Mouse (Mus musculus): ENCODE measurements around the gene Ubr2. TPM values are rescaled to one million over a fixed set of nuclear protein-coding genes. Genes with fewer than 3 reads are reported as not detected.

Gene Ubr2
- polyA plus RNA-seq, 1 experiment from 2014 or later, result 7.0 TPM

DNA sequence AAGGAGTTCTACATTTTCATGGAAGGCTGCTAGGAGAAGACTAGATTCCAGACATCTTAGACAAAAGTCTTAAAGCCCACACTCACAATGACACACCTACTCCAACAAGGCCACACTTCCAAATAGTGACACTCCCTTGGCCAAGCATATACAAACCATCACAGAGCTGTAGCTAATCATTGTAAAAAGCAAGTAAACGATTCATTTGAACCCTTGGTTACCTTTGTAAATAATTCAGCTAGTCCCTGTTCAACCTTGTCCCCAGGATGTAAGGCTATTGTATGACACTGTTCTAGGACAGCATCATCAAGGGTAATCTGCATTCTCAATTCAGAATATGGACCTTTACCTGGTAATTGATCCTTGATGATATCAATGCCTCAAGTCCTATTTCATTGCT is 14.4 kb upstream of the Ubr2 start:
- WGBS (ENCODE audit: insufficient replicate concordance), result 62% methylated on average over 1 of the region's 1 CpGs
- no peaks in the 10 kb centered on the region for H3K9me3 ChIP-seq (replicated peaks)
- ATAC-seq (ENCODE audit: low read depth) (no peak), DNase-seq (no peak)
- H3K4me2 ChIP-seq, result no peak overlapping the region
- H3K4me1 ChIP-seq (replicated peaks), result no peaks in the 10 kb centered on the region
- H3K4me3 ChIP-seq (replicated peaks), result no peak overlapping the region
- 0 out of 2 replicates have a peak, but pooled peaks cover 5% of the 10 kb centered on the region for H3K27me3 ChIP-seq
- H3K27ac ChIP-seq, result no peak overlapping the region
- H3K9ac ChIP-seq, result no peak overlapping the region
- H3K36me3 ChIP-seq, result no peaks in the 10 kb centered on the region

DNA sequence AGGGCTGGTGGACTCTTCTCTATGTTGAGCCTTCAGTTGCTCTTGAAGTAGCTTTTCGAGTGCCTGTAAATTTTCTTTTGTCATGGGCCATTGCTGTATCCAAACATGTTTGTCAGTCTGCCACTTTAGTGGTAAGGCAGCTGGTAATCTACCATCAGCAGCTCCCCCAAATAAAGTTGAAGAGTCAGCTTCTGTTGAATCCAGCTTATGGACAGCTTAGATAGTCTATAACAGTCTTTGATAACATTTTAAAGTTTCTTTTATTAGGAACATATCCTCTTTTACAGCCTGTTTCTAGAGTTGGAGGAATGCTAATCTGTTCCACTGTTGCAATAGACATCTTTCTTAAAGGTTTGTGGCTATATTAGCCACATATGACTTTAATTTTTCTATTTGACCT is 13.0 kb upstream of the Ubr2 start:
- no peaks in the 10 kb centered on the region for H3K4me1 ChIP-seq (replicated peaks)
- H3K4me2 ChIP-seq, result no peak overlapping the region
- H3K36me3 ChIP-seq, result no peaks in the 10 kb centered on the region
- no peaks in the 10 kb centered on the region for H3K9me3 ChIP-seq (replicated peaks)
- H3K27ac ChIP-seq, result no peak overlapping the region
- DNase-seq (no peak), ATAC-seq (ENCODE audit: low read depth) (no peak)
- H3K9ac ChIP-seq, result no peak overlapping the region
- no peak overlapping the region for H3K4me3 ChIP-seq (replicated peaks)
- 38% methylated on average over 1 of the region's 1 CpGs for WGBS (ENCODE audit: insufficient replicate concordance)
- 0 out of 2 replicates have a peak, but pooled peaks cover 5% of the 10 kb centered on the region for H3K27me3 ChIP-seq

DNA sequence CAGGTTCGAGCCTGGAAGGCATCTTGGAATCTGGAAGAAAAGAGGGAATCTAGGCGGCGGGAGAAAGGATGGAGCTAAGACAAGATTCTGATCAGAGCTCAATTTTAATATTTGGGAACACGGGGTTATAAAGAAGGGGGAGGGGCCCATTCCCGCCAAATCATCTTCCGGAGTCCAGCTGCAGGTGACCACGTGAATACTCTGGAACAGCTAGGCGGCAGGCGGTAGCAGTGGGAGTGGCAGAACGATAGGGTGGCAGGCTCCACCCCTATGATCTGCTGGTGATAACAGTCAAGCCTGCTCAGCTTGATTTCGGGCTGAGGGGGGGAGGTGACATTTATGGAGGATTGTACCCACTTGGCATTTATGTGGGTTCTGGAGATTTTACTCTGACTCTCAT is 2.5 kb upstream of the Ubr2 start:
- Histone ChIP-seq H3K27me3 (peaks cover 7% of the 10 kb centered on the region; the same call in 1 of the 2 replicates), H3K4me1 (replicated peaks) (peaks cover 27% of the 10 kb centered on the region), H3K36me3 (no peaks in the 10 kb centered on the region; the same call in 1 of the 2 replicates), H3K27ac (no peak overlapping the region), H3K4me3 (replicated peaks) (no peak overlapping the region), H3K9me3 (replicated peaks) (no peaks in the 10 kb centered on the region), H3K4me2 (no peak overlapping the region), H3K9ac (no peak overlapping the region)
- WGBS (ENCODE audit: insufficient replicate concordance), result 38% methylated on average over 11 of the region's 11 CpGs
- DNase-seq (no peak), ATAC-seq (ENCODE audit: low read depth) (no peak)

DNA sequence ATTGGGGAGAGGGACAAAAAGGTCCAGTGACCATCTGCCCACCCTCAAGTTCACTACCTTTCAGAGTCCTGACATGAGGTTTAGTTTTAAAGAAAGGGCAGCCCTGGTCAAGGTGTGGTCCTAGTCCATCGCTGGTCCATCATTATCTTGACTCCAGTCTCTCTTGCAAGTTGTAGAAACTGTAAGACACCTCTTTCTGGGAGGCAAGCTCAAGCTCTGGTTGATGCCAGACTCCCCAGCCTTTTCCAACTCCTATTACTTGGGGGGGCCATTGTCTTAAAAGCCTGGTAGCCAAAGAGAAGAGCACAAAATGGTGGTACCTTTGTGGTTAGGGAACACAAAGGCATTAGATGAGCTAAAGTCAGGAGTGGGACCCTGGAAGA is 1.3 kb upstream of the Ubr2 start:
- Histone ChIP-seq H3K4me2 (no peak overlapping the region), H3K4me3 (replicated peaks) (no peak overlapping the region), H3K9me3 (replicated peaks) (no peaks in the 10 kb centered on the region), H3K27ac (no peak overlapping the region), H3K4me1 (replicated peaks) (peaks cover 36% of the 10 kb centered on the region), H3K36me3 (peaks cover 7% of the 10 kb centered on the region), H3K9ac (no peak overlapping the region), H3K27me3 (peaks cover 7% of the 10 kb centered on the region; the same call in 1 of the 2 replicates)
- ATAC-seq (ENCODE audit: low read depth), result no peak
- no peak for DNase-seq
- WGBS (ENCODE audit: insufficient replicate concordance), result 80% methylated on average over 1 of the region's 1 CpGs

DNA sequence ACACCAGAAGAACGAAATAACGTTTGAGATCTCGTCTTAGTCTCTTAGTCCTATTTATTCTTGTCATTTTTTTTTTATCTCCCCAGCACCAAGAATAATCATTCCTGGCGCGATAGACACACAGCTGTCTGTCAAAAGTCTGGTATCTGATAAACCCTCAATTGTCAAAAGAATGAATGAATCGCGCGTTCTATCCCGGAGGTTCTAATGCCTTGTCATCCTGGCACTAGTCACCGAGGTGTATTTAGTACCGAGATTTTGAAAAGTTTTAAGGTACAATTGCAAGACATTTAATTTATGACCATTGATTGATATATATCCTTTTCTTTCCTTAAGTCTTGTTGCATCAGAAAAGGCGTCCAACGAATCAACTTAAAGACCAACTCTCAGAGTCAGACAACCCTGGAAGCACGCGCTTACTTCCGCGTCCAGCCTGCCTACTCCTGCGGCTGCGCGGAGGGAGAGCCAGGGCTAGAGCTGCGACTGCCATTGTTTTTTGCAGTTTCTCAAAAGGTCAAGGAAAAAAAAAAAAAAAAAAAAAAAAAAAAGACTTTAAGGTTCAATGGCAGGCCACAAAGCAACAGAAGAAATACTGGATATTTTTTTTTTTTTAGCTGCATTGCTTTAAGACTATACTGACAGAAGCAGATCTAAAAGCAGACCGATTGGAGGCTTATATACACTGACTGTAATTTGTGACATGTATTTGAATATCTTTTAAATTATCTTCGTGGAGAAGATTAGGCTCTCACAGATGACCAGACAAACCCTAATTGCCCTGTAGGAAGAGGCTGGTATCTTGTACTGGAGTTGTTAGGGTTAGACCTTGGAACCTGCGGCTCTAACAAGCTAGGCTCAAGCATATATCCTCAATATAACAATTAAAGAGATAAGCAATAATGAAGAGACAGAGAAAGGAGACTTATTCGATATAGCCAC is 635 bp upstream of the Ubr2 start:
- peak overlapping the region; percentile 81 for H3K4me2 ChIP-seq
- H3K9ac ChIP-seq, result peak overlapping the region; percentile 98
- peaks cover 43% of the 10 kb centered on the region for H3K4me1 ChIP-seq (replicated peaks)
- H3K36me3 ChIP-seq, result peaks cover 14% of the 10 kb centered on the region
- H3K9me3 ChIP-seq (replicated peaks), result no peaks in the 10 kb centered on the region
- peaks cover 7% of the 10 kb centered on the region; the same call in 1 of the 2 replicates for H3K27me3 ChIP-seq
- peak; percentile 65 for DNase-seq
- ATAC-seq (ENCODE audit: low read depth), result peak; percentile 48
- peak overlapping the region; percentile 97 for H3K4me3 ChIP-seq (replicated peaks)
- 11% methylated on average over 25 of the region's 25 CpGs for WGBS (ENCODE audit: insufficient replicate concordance)
- H3K27ac ChIP-seq, result peak overlapping the region; percentile 94

DNA sequence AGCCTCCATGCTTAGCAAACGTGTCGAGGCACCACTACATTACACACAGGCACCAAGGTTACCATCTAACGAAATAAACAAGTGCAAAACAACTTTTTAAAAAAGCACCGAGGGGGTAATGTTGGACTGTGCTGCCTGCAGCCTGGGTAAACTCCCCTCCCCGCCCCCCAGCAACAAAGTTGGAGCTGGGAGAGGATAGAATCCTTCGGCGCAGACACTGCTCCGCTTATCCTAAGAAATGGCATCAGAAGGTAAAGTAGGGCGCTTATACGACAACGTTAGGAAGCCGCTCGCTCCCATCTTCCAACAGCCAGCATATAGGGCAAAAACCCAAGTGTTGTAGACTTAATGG is 834 bp downstream of the Ubr2 start:
- ATAC-seq (ENCODE audit: low read depth) (0 out of 2 replicates have a peak, but pooled peaks have one; percentile 5), DNase-seq (no peak)
- Histone ChIP-seq H3K27ac (peak overlapping the region; percentile 94), H3K27me3 (peaks cover 4% of the 10 kb centered on the region; the same call in 1 of the 2 replicates), H3K36me3 (peaks cover 19% of the 10 kb centered on the region), H3K9me3 (replicated peaks) (no peaks in the 10 kb centered on the region), H3K9ac (peak overlapping the region; percentile 98), H3K4me3 (replicated peaks) (peak overlapping the region; percentile 97), H3K4me2 (peak overlapping the region; percentile 81), H3K4me1 (replicated peaks) (peaks cover 50% of the 10 kb centered on the region)
- WGBS (ENCODE audit: insufficient replicate concordance), result 1% methylated on average over 13 of the region's 13 CpGs

DNA sequence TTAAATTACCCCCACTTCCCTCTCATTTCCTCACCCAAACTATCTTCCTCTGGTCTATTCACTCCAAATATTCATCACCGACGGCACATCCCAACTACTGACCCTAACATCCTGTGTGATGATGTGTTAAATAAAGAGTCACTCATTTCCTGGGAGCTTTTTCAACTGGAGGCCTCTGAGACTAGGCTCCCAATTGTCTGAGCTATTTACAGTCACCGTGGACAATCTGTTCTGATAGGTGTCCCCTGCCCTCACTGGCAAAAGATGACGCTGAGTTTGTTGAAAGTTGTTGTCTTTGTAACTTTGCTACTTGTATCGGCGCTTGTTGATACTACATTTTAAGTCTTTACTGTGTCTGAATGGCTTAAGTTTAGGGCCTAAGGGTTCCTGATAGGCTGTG is 1.3 kb downstream of the Ubr2 start:
- WGBS (ENCODE audit: insufficient replicate concordance), result 6% methylated on average over 6 of the region's 6 CpGs
- H3K9me3 ChIP-seq (replicated peaks), result no peaks in the 10 kb centered on the region
- ATAC-seq (ENCODE audit: low read depth) (no peak), DNase-seq (no peak)
- H3K9ac ChIP-seq, result peak overlapping the region; percentile 98
- peaks cover 24% of the 10 kb centered on the region for H3K36me3 ChIP-seq
- H3K4me2 ChIP-seq, result peak overlapping the region; percentile 81
- H3K27ac ChIP-seq, result peak overlapping the region; percentile 94
- peaks cover 50% of the 10 kb centered on the region for H3K4me1 ChIP-seq (replicated peaks)
- peak overlapping the region; percentile 97 for H3K4me3 ChIP-seq (replicated peaks)
- peaks cover 4% of the 10 kb centered on the region; the same call in 1 of the 2 replicates for H3K27me3 ChIP-seq

DNA sequence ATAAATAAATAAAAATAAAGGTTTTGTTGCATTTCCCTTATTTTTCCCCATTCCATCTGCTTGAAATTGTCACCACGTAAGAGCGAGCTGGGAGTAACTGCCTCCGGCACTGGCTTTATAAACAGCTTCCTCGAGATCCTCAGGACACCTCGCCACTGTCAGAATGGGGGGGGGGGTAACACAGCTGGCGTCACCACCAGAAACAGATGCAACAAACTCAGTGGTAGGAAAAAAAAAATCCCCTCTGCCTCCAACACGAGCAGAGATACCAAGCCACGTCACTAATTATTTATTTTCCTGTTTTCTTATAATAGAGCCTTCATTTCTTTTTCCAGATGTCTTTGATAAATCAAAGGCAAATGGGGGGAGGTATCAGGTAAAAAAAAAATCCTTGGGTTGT is 1.9 kb downstream of the Ubr2 start:
- H3K9ac ChIP-seq, result peak overlapping the region; percentile 98
- DNase-seq (no peak), ATAC-seq (ENCODE audit: low read depth) (no peak)
- H3K27ac ChIP-seq, result peak overlapping the region; percentile 94
- no peaks in the 10 kb centered on the region for H3K9me3 ChIP-seq (replicated peaks)
- H3K27me3 ChIP-seq, result peaks cover 2% of the 10 kb centered on the region; the same call in 1 of the 2 replicates
- peak overlapping the region; percentile 81 for H3K4me2 ChIP-seq
- H3K36me3 ChIP-seq, result peaks cover 25% of the 10 kb centered on the region
- peaks cover 50% of the 10 kb centered on the region for H3K4me1 ChIP-seq (replicated peaks)
- WGBS (ENCODE audit: insufficient replicate concordance), result 52% methylated on average over 8 of the region's 8 CpGs
- peak overlapping the region; percentile 97 for H3K4me3 ChIP-seq (replicated peaks)

DNA sequence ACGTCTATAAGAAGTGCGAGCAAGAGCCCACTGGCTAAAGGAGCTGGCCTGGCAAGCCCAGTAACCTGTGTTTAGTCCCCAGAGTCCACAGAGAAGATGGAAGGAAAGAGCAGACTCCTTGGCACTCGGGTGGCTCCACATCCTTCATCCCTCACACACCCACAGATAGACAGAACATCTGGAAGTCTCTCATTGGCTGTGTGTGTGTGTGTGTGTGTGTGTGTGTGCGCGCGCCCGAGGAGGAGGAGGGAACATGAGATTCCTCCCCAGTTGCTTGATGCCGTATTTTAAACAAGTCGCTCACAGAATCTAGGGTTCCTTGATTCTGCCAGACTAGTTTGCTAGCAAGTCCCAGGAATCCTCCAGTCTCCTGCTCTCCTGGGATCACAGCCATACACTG is 3.6 kb downstream of the Ubr2 start:
- 81% methylated on average over 9 of the region's 9 CpGs for WGBS (ENCODE audit: insufficient replicate concordance)
- no peak overlapping the region for H3K4me2 ChIP-seq
- H3K36me3 ChIP-seq, result peaks cover 25% of the 10 kb centered on the region
- no peaks in the 10 kb centered on the region for H3K27me3 ChIP-seq
- no peaks in the 10 kb centered on the region for H3K9me3 ChIP-seq (replicated peaks)
- no peak for ATAC-seq (ENCODE audit: low read depth)
- H3K27ac ChIP-seq, result no peak overlapping the region
- no peak overlapping the region for H3K9ac ChIP-seq
- no peak overlapping the region for H3K4me3 ChIP-seq (replicated peaks)
- DNase-seq, result no peak
- H3K4me1 ChIP-seq (replicated peaks), result peaks cover 52% of the 10 kb centered on the region

DNA sequence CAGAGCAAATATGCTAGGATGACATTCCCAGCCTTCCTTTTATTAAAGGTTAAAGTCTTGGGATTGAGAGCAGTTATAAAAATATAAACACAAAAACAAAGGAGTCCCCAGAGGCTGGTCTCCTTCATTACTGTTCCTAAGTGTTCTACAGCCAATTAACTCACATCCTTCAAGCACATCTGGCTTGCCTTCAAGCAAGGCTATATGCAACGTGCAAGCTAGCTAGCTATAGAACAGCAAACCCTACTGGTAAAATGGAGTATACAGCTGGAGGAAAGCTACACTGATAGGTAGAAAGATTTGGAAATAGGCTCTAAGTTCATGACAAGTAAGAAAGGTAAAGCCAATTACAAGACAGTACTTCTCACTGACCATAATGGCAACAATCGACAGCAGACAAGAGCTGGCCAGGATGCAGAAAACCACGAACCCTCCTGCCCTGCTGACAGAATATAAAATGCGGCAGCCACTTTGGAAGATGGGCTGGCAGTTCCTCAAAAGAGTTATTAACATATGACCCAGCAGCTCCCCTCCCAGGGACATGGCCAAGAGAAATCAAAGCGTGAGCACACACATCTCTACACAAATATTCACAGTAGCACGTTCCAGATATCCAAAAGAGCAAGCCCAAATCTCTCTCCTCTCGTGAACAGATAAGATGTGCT is 4.5 kb downstream of the Ubr2 start:
- H3K4me1 ChIP-seq (replicated peaks), result peaks cover 45% of the 10 kb centered on the region
- DNase-seq, result no peak

DNA sequence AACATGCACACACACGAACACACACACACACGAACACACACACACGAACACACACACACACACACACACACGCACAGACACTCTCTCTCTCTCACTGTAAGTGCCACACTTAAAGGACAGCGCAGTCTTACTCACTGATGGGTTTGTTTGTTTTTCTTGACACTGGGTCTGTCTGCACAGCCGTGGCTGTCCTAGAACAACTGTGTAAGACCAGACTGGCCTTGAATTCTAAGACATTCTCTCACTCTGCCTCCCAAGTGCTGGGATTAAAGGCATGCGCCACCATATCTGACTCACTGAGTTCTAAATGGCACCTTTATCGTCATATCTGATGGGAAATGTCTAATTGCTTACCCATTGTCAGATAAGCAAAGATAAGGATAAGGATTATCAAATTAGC is 7.1 kb downstream of the Ubr2 start:
- ATAC-seq (ENCODE audit: low read depth) (no peak), DNase-seq (no peak)
- Histone ChIP-seq H3K4me1 (replicated peaks) (peaks cover 35% of the 10 kb centered on the region), H3K9me3 (replicated peaks) (no peaks in the 10 kb centered on the region), H3K4me2 (no peak overlapping the region), H3K9ac (no peak overlapping the region), H3K4me3 (replicated peaks) (no peak overlapping the region), H3K36me3 (peaks cover 53% of the 10 kb centered on the region), H3K27me3 (no peaks in the 10 kb centered on the region), H3K27ac (no peak overlapping the region)
- 74% methylated on average over 8 of the region's 8 CpGs for WGBS (ENCODE audit: insufficient replicate concordance)

More for the DNA sequence above, 4.5 kb downstream of the Ubr2 start:
- H3K4me3 ChIP-seq (replicated peaks), result no peak overlapping the region
- peak overlapping the region; percentile 33; the same call in 1 of the 2 replicates for H3K9ac ChIP-seq
- no peaks in the 10 kb centered on the region for H3K9me3 ChIP-seq (replicated peaks)
- no peak overlapping the region for H3K27ac ChIP-seq
- WGBS (ENCODE audit: insufficient replicate concordance), result 41% methylated on average over 7 of the region's 7 CpGs
- no peaks in the 10 kb centered on the region for H3K27me3 ChIP-seq
- no peak overlapping the region for H3K4me2 ChIP-seq
- peaks cover 31% of the 10 kb centered on the region for H3K36me3 ChIP-seq
- ATAC-seq (ENCODE audit: low read depth), result no peak

Measured in liver, embryonic 13.5 days (tissue).